Mouse (Mus musculus): ENCODE data around the gene Ifih1. TPM values are rescaled to one million over a fixed set of nuclear protein-coding genes. Genes with fewer than 3 reads are reported as not detected.

Ifih1 gene
- 1 to 10 TPM; 4.9 to 6.7 TPM for total RNA-seq (2021)

- intact Hi-C loops (cut with DNase I), result loop anchor here (5.0 kb wide), 1 partner anchor 806 kb away; no protein-coding TSS in a partner anchor
- DNase-seq (ENCODE audit: low spot score), result peak; percentile 39
These were observed at the start of gene Ifih1 for GRCm38 (mm10) chr2:62646014-62646645. Gene Ifih1, minus strand, starts transcription at chr2:62646255.

- intact Hi-C loops (cut with DNase I), result no loop called here
- DNase-seq (ENCODE audit: low spot score), result no peak
These were observed 39.9 kb upstream of the Ifih1 start for GRCm38 (mm10) chr2:62685934-62686333.

- DNase-seq (ENCODE audit: low spot score), result no peak
- intact Hi-C loops (cut with DNase I), result no loop called here
These were observed 39.0 kb upstream of the Ifih1 start for GRCm38 (mm10) chr2:62684989-62685595.

- no peak for DNase-seq (ENCODE audit: low spot score)
- intact Hi-C loops (cut with DNase I), result no loop called here
These were observed 35.6 kb upstream of the Ifih1 start for GRCm38 (mm10) chr2:62681667-62682066.

- intact Hi-C loops (cut with DNase I), result no loop called here
These were observed 26.7 kb upstream of the Ifih1 start for GRCm38 (mm10) chr2:62672788-62673187.

GRCm38 (mm10) chr2:62670767-62671166 lies 24.7 kb upstream of the Ifih1 start:
- intact Hi-C loops (cut with DNase I), result no loop called here
- no peak for DNase-seq (ENCODE audit: low spot score)

More at GRCm38 (mm10) chr2:62672788-62673187, 26.7 kb upstream of the Ifih1 start:
- no peak for DNase-seq (ENCODE audit: low spot score)

- DNase-seq (ENCODE audit: low spot score), result no peak
These were observed 24.2 kb upstream of the Ifih1 start for GRCm38 (mm10) chr2:62670301-62670700.

GRCm38 (mm10) chr2:62669848-62670247 lies 23.8 kb upstream of the Ifih1 start:
- intact Hi-C loops (cut with DNase I), result no loop called here
- DNase-seq (ENCODE audit: low spot score), result no peak

More at GRCm38 (mm10) chr2:62670301-62670700, 24.2 kb upstream of the Ifih1 start:
- intact Hi-C loops (cut with DNase I), result no loop called here

GRCm38 (mm10) chr2:62665536-62665935 lies 19.5 kb upstream of the Ifih1 start:
- intact Hi-C loops (cut with DNase I), result no loop called here
- DNase-seq (ENCODE audit: low spot score), result no peak

- no peak for DNase-seq (ENCODE audit: low spot score)
- intact Hi-C loops (cut with DNase I), result no loop called here
These were observed 18.8 kb upstream of the Ifih1 start for GRCm38 (mm10) chr2:62664839-62665238.

- peak; percentile 20 for DNase-seq (ENCODE audit: low spot score)
These were observed 18.1 kb upstream of the Ifih1 start, which contains the start of gene Gca for GRCm38 (mm10) chr2:62664135-62664670. Gene Gca, plus strand, starts transcription at chr2:62664285.

GRCm38 (mm10) chr2:62662560-62662959 lies 16.5 kb upstream of the Ifih1 start:
- intact Hi-C loops (cut with DNase I), result no loop called here

More at GRCm38 (mm10) chr2:62664135-62664670, 18.1 kb upstream of the Ifih1 start, which contains the start of gene Gca:
- intact Hi-C loops (cut with DNase I), result no loop called here

GRCm38 (mm10) chr2:62660565-62660964 lies 14.5 kb upstream of the Ifih1 start:
- intact Hi-C loops (cut with DNase I), result no loop called here
- DNase-seq (ENCODE audit: low spot score), result no peak

More at GRCm38 (mm10) chr2:62662560-62662959, 16.5 kb upstream of the Ifih1 start:
- DNase-seq (ENCODE audit: low spot score), result no peak

- no peak for DNase-seq (ENCODE audit: low spot score)
- intact Hi-C loops (cut with DNase I), result no loop called here
These were observed 10.0 kb upstream of the Ifih1 start for GRCm38 (mm10) chr2:62656072-62656471.

GRCm38 (mm10) chr2:62654519-62655338 lies 8.7 kb upstream of the Ifih1 start:
- intact Hi-C loops (cut with DNase I), result no loop called here
- DNase-seq (ENCODE audit: low spot score), result no peak

- DNase-seq (ENCODE audit: low spot score), result no peak
- intact Hi-C loops (cut with DNase I), result no loop called here
These were observed 6.4 kb upstream of the Ifih1 start for GRCm38 (mm10) chr2:62652466-62652865.

GRCm38 (mm10) chr2:62651890-62652289 lies 5.8 kb upstream of the Ifih1 start:
- intact Hi-C loops (cut with DNase I), result no loop called here
- no peak for DNase-seq (ENCODE audit: low spot score)

- intact Hi-C loops (cut with DNase I), result loop anchor here (5.0 kb wide), 1 partner anchor 806 kb away; no protein-coding TSS in a partner anchor
- no peak for DNase-seq (ENCODE audit: low spot score)
These were observed 725 bp upstream of the Ifih1 start for GRCm38 (mm10) chr2:62646671-62647289.

GRCm38 (mm10) chr2:62645475-62645874 lies 580 bp downstream of the Ifih1 start:
- no peak for DNase-seq (ENCODE audit: low spot score)
- intact Hi-C loops (cut with DNase I), result loop anchor here (5.0 kb wide), 1 partner anchor 807 kb away; no protein-coding TSS in a partner anchor

GRCm38 (mm10) chr2:62644891-62645290 lies 1.2 kb downstream of the Ifih1 start:
- DNase-seq (ENCODE audit: low spot score), result no peak
- intact Hi-C loops (cut with DNase I), result loop anchor here (5.0 kb wide), 1 partner anchor 807 kb away; no protein-coding TSS in a partner anchor
